Mouse (Mus musculus) urinary bladder, postnatal 10 days (tissue): ENCODE measurements around the gene Tep1.
"Not testable (repeated sequence)": the region's sequence is repeated elsewhere in the genome, so short reads cannot be mapped to it uniquely, and the experiment has no call there.

Experiments used
- DNase-seq: peaks from one replicate; pipeline ENCODE4 v3.0.0; 2022; ENCODE audit warnings: low spot score

Gene Tep1

DNA sequence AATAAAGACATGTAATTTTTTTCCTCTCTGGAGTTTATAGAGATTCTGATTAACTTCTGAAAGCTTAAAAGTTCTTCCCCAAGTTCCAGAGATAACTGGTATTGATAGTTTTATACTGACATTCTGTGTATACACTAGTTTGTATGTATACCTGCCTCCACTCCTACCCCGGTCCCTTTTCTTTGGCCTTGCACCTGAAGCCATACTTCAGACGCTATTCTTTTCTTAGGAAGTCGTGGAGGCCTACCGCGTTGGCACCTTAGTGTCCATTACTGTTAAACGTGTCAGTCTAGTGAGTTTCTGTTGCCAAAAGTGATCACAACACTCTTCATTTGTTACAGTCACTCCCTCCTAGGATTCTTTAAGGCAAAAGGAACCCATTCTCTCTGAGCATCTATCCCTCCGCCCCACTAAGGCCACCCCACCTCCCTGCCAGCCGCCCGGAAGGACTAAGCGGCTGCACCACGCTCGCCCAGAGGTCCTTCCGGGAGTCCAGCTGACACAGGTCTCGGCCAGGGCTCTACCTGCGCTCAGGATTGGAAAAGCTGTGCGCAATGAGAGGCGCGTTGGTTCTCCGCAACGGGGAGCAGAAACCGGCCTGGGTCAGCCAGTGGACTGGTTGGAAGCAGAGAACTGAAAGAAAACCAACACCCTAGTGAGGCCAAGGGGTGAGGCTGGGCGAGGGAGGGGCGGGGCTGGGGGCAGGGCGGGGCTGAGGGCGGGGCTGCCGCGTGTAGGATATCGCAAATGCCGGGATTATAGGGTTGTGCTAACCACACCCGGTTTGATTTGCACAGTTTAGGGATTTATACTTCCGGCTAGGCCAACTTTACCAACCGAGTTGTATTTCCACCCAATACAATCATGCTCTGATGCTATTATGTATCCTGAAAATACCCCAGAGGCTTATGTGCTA is at the start of gene Tep1:
Gene Tep1, minus strand, starts transcription at position 672 of the 916 bp plus-strand sequence.
- DNase-seq, result no peak

GRCm38 (mm10) chr14:50911356-50911755 is 41.0 kb upstream of the Tep1 start:
- no peak for DNase-seq

DNA sequence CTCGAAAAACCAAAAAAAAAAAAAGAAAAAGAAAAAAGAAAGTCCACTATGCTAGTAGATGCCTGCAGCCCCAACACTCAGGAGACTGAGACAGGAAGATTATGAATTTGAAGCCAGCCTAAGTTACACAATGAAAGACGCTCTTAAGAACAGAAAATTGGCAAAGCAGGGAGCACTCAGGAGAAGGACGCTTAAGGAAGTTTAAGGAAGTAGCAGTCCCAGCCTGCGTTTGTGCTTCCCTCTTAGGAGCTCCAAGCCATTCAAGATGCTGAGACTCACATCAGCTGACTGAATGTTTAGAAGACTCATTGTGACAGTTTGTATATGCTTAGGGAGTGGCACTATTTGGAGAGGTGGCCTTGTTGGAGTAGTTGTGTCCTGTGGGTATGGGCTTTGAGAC is 37.8 kb upstream of the Tep1 start:
- DNase-seq, result no peak

- not testable (repeated sequence) for DNase-seq
Measured at GRCm38 (mm10) chr14:50905327-50905726, 35.0 kb upstream of the Tep1 start.

- no peak for DNase-seq
Measured at GRCm38 (mm10) chr14:50904828-50905129, 34.4 kb upstream of the Tep1 start.

GRCm38 (mm10) chr14:50903973-50904827 is 33.8 kb upstream of the Tep1 start:
- no peak for DNase-seq

DNA sequence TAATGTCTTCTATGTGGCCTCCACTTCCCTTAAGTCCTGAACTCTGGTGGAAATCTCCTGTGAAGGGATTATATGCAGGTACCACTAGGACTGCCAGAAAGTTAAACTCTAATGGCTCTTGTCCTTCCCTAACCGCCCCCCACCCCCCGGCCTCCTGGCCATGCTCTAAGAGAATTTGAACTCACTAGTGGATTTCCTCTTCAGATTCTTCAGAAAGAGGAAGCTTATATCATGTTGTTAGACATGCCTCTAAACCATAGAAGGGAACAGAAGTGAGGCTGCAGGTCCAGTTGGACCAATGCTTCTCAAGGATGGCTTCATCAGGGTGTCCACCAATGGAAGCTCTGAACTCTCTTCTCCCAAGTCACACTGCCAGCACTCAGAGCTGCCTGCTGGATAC is 27.6 kb upstream of the Tep1 start:
- DNase-seq, result not testable (repeated sequence)

GRCm38 (mm10) chr14:50897374-50897765 is 27.0 kb upstream of the Tep1 start, which contains the start of gene Klhl33:
Gene Klhl33 (minus strand): TSS chr14:50897507.
- no peak for DNase-seq

DNA sequence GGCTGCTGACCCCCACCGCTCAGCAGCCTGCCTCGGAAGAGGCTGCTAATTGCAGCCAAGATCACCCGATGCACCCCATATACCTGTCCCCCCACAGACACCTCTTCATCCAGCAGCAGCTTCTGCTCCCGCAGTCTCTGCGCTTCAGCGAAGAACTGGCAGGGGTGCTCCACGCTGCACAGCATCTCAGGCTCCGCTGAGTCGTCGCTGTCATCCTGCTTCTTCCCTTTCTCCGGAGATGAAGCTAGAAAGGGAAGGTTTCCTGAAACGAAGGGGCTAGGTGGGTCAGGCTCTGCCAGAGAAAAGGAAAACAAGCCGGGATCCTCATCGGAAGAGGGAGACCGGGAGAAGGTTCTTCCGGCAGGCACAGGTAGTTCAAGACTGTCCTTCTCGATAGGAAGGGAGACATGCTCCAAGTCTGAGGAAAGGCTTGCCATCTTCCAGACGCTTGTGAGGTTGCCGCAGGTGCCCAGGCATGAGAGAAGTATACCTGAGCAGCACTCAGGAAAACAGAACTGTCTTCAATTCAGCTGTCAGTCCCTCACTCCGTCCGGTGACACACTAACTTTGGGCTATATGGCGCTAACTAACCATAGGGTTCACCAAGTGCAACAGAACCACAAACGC is 26.5 kb upstream of the Tep1 start:
- no peak for DNase-seq

DNA sequence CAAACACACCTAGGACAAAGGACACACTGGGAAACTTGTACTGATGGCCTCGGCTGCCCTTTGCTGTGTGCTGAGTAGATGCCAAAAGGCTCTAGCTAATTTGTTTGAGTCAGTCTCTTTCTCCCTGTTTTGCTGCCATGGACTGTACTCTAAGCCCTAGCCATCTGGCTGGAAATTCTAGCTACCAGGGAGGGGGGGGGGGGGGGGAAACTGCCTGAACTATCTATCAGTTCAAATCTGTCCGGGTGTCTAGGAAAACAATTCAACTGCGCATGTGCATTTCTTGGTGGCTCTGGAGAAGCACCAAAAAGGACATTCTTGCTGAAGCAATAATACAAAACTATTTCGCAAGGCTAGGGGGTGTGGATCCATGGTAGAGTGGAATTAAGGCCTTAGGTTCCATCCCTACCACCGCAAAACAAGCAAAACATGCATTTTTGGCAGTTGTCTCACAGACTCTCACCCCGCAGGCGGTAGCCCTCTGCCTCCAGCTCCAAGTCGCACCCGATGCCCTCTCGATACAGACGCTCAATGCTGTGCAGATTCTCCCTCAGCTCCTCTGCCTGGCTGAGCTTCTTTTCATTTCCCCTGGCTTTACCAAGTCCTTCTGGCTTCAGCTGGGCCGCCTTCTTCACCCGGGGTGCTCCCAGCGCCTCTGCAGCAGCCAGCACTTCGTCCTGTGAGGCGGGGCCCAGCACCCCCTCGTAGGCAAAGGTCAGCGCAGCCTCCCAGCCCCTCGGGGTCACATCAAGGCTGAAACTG is 25.8 kb upstream of the Tep1 start:
- DNase-seq, result no peak

GRCm38 (mm10) chr14:50895407-50895806 is 25.0 kb upstream of the Tep1 start:
- no peak for DNase-seq

GRCm38 (mm10) chr14:50892541-50893459 is 22.4 kb upstream of the Tep1 start:
- no peak for DNase-seq

GRCm38 (mm10) chr14:50892091-50892490 is 21.7 kb upstream of the Tep1 start:
- no peak for DNase-seq

- no peak for DNase-seq
Measured at GRCm38 (mm10) chr14:50891621-50892020, 21.3 kb upstream of the Tep1 start.

DNA sequence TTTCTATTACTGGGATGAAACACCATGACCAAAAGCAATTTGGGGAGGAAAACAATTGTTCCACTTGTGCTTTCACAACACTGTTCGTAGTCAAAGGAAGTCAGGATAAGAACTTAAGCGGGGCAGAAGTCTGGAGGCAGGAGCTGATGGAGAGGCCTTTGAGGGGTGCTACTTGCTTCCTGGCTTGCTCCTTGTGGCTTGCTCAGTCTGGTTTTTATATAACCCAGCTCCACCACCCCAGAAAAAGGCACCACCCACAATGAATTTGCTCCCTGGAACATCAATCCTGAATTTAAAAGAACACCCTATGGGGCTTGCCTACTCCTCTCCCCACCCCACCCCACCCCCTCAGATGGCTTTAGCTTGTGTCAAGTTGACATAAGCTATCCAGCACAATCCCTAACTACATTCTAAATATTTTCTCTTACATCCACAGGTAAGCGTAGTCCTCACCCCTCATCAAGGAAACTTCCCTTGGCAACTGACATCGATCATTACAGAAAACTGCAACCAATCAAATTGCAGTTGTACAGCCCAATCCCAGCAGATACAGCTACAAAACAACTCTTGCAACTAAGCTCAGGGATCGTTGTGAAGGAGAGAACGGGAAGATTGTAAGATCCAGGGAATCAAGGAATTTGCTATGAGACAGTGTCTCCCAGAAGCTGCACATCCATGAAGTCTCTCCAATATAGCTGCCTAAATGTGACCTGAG is 6.0 kb upstream of the Tep1 start:
- DNase-seq, result no peak

- DNase-seq, result no peak
Measured at GRCm38 (mm10) chr14:50875591-50876230, 5.4 kb upstream of the Tep1 start.

GRCm38 (mm10) chr14:50875175-50875574 is 4.8 kb upstream of the Tep1 start:
- DNase-seq, result no peak

DNA sequence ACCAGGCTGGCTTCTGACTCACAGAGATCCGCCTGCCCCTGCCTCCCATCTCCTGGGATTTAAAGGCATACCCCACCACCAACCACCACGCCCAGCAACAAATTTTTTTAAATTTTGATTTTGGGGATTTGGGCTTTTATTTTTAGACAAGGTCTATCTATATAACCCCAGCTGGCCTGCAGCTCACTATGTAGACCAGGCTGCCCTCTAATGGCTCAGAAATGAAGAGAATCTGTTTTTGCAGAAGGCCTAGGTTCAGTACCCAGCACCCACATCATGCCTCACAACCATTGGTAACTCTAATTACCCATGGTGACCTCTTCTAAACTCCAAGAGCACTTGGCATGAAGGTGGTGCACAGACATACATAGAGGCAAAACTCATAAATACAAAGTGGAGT is 924 bp upstream of the Tep1 start:
- no peak for DNase-seq

GRCm38 (mm10) chr14:50870805-50871143 is 414 bp upstream of the Tep1 start:
- DNase-seq, result no peak

- DNase-seq, result no peak
Measured at GRCm38 (mm10) chr14:50868656-50869055, 1.7 kb downstream of the Tep1 start.
